Mouse (Mus musculus) liver, embryonic 13.5 days (tissue): ENCODE results near the gene Tmpo. TPM values are rescaled to one million over a fixed set of nuclear protein-coding genes. Genes with fewer than 3 reads are reported as not detected.
A peak's percentile ranks its signal among the peaks of the same experiment; 100 is the strongest.

Source experiments
- ATAC-seq: fragments of 200-750 bp; cut with Nextera tagmentation; 2 replicates; pipeline ENCODE4 v1.8.0; 2017; ENCODE audit warnings: low read depth, mild to moderate bottlenecking, moderate number of reproducible peaks, moderate library complexity
- DNase-seq: peaks from one replicate; pipeline ENCODE4 v3.0.0; 2022
- H3K27ac ChIP-seq: fragments of 300-500 bp; sonication (generic); 2 replicates; pipeline ENCODE4 v1.5.1; 2015; ENCODE audit warnings: moderate library complexity, mild to moderate bottlenecking, inconsistent platforms
- H3K27me3 ChIP-seq: fragments of 300-500 bp; sonication (generic); 2 replicates; pipeline ENCODE4 v1.6.1; 2015; ENCODE audit warnings: mild to moderate bottlenecking, inconsistent platforms
- H3K36me3 ChIP-seq: fragments of 300-500 bp; sonication (generic); 2 replicates; pipeline ENCODE4 v1.6.1; 2015; ENCODE audit warnings: mild to moderate bottlenecking, inconsistent platforms
- H3K4me1 ChIP-seq: fragments of 300-500 bp; sonication (generic); replicated peaks from 2 replicates; pipeline ENCODE4 v1.6.1; 2015; ENCODE audit warnings: inconsistent platforms
- H3K4me2 ChIP-seq: fragments of 300-500 bp; sonication (generic); 2 replicates; pipeline ENCODE4 v1.6.1; 2015; ENCODE audit warnings: inconsistent platforms, mild to moderate bottlenecking, moderate library complexity
- H3K4me3 ChIP-seq: fragments of 300-500 bp; sonication (generic); replicated peaks from 2 replicates; pipeline ENCODE4 v1.5.1; 2015; ENCODE audit warnings: mild to moderate bottlenecking, inconsistent platforms
- H3K9ac ChIP-seq: fragments of 300-500 bp; sonication (generic); 2 replicates; pipeline ENCODE4 v1.6.1; 2015; ENCODE audit warnings: mild to moderate bottlenecking, inconsistent platforms
- H3K9me3 ChIP-seq: fragments of 300-500 bp; sonication (generic); replicated peaks from 2 replicates; pipeline ENCODE4 v1.6.1; 2016; ENCODE audit warnings: inconsistent platforms
- WGBS: fragments of 180-500 bp; shearing (Covaris S2); methylation state at CpG from one replicate; pipeline ENCODE4 v1.1.7; 2015; ENCODE audit not compliant: insufficient replicate concordance; 5-methylcytosine and 5-hydroxymethylcytosine counted together
- polyA plus RNA-seq: library from polyadenylated mRNA; unstranded; fragments of >200 nt; fragmentation: Nextera tagmentation; extraction: Ambion mirVana; gene quantifications from 2 replicates; pipeline ENCODE4 v1.2.1, GENCODE M21; 2015

Tmpo gene
- polyA plus RNA-seq, 1 experiment from 2014 or later = 131 TPM

GRCm38 (mm10) chr10:91170143-91170941 lies 10.8 kb downstream of the Tmpo start:
- Histone ChIP-seq H3K27me3 (no peaks in the 10 kb centered on the region), H3K36me3 (peaks cover 35% of the 10 kb centered on the region), H3K4me2 (peak overlapping the region; percentile 83), H3K4me1 (peaks cover 56% of the 10 kb centered on the region), H3K27ac (peak overlapping the region; percentile 98), H3K9ac (peak overlapping the region; percentile 100), H3K4me3 (peak overlapping the region; percentile 97), H3K9me3 (no peaks in the 10 kb centered on the region)
- DNase-seq (peak; percentile 79), ATAC-seq (peak; percentile 13)
- under 1% methylated on average over 50 of the region's 50 CpGs for WGBS

- H3K27ac ChIP-seq = peak overlapping the region; percentile 98
- 10% methylated on average over 17 of the region's 17 CpGs for WGBS
- DNase-seq (no peak), ATAC-seq (no peak)
- peak overlapping the region; percentile 100 for H3K9ac ChIP-seq
- H3K9me3 ChIP-seq = no peaks in the 10 kb centered on the region
- peak overlapping the region; percentile 97 for H3K4me3 ChIP-seq
- peak overlapping the region; percentile 83 for H3K4me2 ChIP-seq
- H3K4me1 ChIP-seq = peaks cover 61% of the 10 kb centered on the region
- H3K36me3 ChIP-seq = peaks cover 42% of the 10 kb centered on the region
- no peaks in the 10 kb centered on the region for H3K27me3 ChIP-seq
Measured at GRCm38 (mm10) chr10:91169414-91170065, 11.6 kb downstream of the Tmpo start.

GRCm38 (mm10) chr10:91167352-91167751 lies 13.8 kb downstream of the Tmpo start:
- peaks cover 61% of the 10 kb centered on the region for H3K36me3 ChIP-seq
- 72% methylated on average over 7 of the region's 7 CpGs for WGBS

GRCm38 (mm10) chr10:91166890-91167289 lies 14.2 kb downstream of the Tmpo start:
- Histone ChIP-seq H3K4me2 (peak overlapping the region; percentile 83), H3K4me3 (peak overlapping the region; percentile 97), H3K27me3 (no peaks in the 10 kb centered on the region), H3K9me3 (no peaks in the 10 kb centered on the region), H3K36me3 (peaks cover 66% of the 10 kb centered on the region), H3K27ac (no peak overlapping the region), H3K4me1 (peaks cover 66% of the 10 kb centered on the region), H3K9ac (peak overlapping the region; percentile 100)
- no peak for ATAC-seq
- WGBS = 53% methylated on average over 5 of the region's 5 CpGs
- DNase-seq = peak; percentile 51

More at GRCm38 (mm10) chr10:91167352-91167751, 13.8 kb downstream of the Tmpo start:
- Histone ChIP-seq H3K9me3 (no peaks in the 10 kb centered on the region), H3K27me3 (no peaks in the 10 kb centered on the region), H3K27ac (no peak overlapping the region), H3K9ac (peak overlapping the region; percentile 100), H3K4me2 (peak overlapping the region; percentile 83), H3K4me3 (peak overlapping the region; percentile 97), H3K4me1 (peaks cover 67% of the 10 kb centered on the region)
- ATAC-seq = no peak
- DNase-seq = no peak

GRCm38 (mm10) chr10:91165850-91166249 lies 15.3 kb downstream of the Tmpo start:
- no peak for ATAC-seq
- H3K9me3 ChIP-seq = no peaks in the 10 kb centered on the region
- no peak overlapping the region; the same call in 1 of the 2 replicates for H3K27ac ChIP-seq
- H3K9ac ChIP-seq = no peak overlapping the region
- 0 out of 2 replicates have a peak overlapping the region, but pooled peaks have one; percentile 2 for H3K4me2 ChIP-seq
- no peaks in the 10 kb centered on the region for H3K27me3 ChIP-seq
- no peak overlapping the region for H3K4me3 ChIP-seq
- peaks cover 76% of the 10 kb centered on the region for H3K36me3 ChIP-seq
- no peak for DNase-seq
- peaks cover 67% of the 10 kb centered on the region for H3K4me1 ChIP-seq

GRCm38 (mm10) chr10:91164491-91164890 lies 16.6 kb downstream of the Tmpo start:
- no peak overlapping the region for H3K9ac ChIP-seq
- H3K27me3 ChIP-seq = no peaks in the 10 kb centered on the region
- H3K27ac ChIP-seq = no peak overlapping the region; the same call in 1 of the 2 replicates
- H3K9me3 ChIP-seq = no peaks in the 10 kb centered on the region
- no peak for ATAC-seq
- no peak for DNase-seq
- H3K4me3 ChIP-seq = no peak overlapping the region
- H3K36me3 ChIP-seq = peaks cover 89% of the 10 kb centered on the region
- WGBS = 89% methylated on average over 3 of the region's 3 CpGs
- H3K4me1 ChIP-seq = peaks cover 67% of the 10 kb centered on the region
- no peak overlapping the region for H3K4me2 ChIP-seq

- Histone ChIP-seq H3K4me3 (no peak overlapping the region), H3K4me2 (no peak overlapping the region), H3K9me3 (no peaks in the 10 kb centered on the region), H3K4me1 (peaks cover 50% of the 10 kb centered on the region), H3K27ac (peak overlapping the region; percentile 24; the same call in 1 of the 2 replicates), H3K36me3 (peaks cover 93% of the 10 kb centered on the region), H3K9ac (no peak overlapping the region), H3K27me3 (no peaks in the 10 kb centered on the region)
- 81% methylated on average over 15 of the region's 15 CpGs for WGBS
- DNase-seq = no peak
- ATAC-seq = no peak
Measured at GRCm38 (mm10) chr10:91162511-91163163, 18.5 kb downstream of the Tmpo start.

- no peak overlapping the region for H3K4me2 ChIP-seq
- peaks cover 44% of the 10 kb centered on the region for H3K4me1 ChIP-seq
- peaks cover 93% of the 10 kb centered on the region for H3K36me3 ChIP-seq
- peak; percentile 29; the same call in 1 of the 2 replicates for ATAC-seq
- H3K9ac ChIP-seq = no peak overlapping the region
- DNase-seq = no peak
- H3K27me3 ChIP-seq = no peaks in the 10 kb centered on the region
- WGBS = 41% methylated on average over 11 of the region's 11 CpGs
- no peak overlapping the region for H3K27ac ChIP-seq
- no peaks in the 10 kb centered on the region for H3K9me3 ChIP-seq
- no peak overlapping the region for H3K4me3 ChIP-seq
Measured at GRCm38 (mm10) chr10:91162077-91162476, 19.0 kb downstream of the Tmpo start.

- no peaks in the 10 kb centered on the region for H3K9me3 ChIP-seq
- DNase-seq (no peak), ATAC-seq (no peak)
- no peak overlapping the region for H3K27ac ChIP-seq
- no peaks in the 10 kb centered on the region for H3K27me3 ChIP-seq
- no peak overlapping the region for H3K9ac ChIP-seq
- no peak overlapping the region for H3K4me3 ChIP-seq
- peaks cover 95% of the 10 kb centered on the region for H3K36me3 ChIP-seq
- no peak overlapping the region for H3K4me2 ChIP-seq
- WGBS = 91% methylated on average over 5 of the region's 5 CpGs
- H3K4me1 ChIP-seq = peaks cover 36% of the 10 kb centered on the region
Measured at GRCm38 (mm10) chr10:91161006-91161405, 20.1 kb downstream of the Tmpo start.

GRCm38 (mm10) chr10:91158442-91158841 lies 22.7 kb downstream of the Tmpo start:
- no peak overlapping the region for H3K9ac ChIP-seq
- H3K27ac ChIP-seq = no peak overlapping the region
- no peak overlapping the region for H3K4me3 ChIP-seq
- ATAC-seq = no peak
- no peak for DNase-seq
- no peak overlapping the region for H3K4me2 ChIP-seq
- H3K9me3 ChIP-seq = no peaks in the 10 kb centered on the region
- no peaks in the 10 kb centered on the region for H3K27me3 ChIP-seq
- peaks cover 18% of the 10 kb centered on the region for H3K4me1 ChIP-seq
- WGBS = 88% methylated on average over 8 of the region's 8 CpGs
- peaks cover 99% of the 10 kb centered on the region for H3K36me3 ChIP-seq

- H3K36me3 ChIP-seq = peaks cover 97% of the 10 kb centered on the region
- H3K9me3 ChIP-seq = no peaks in the 10 kb centered on the region
- no peak overlapping the region for H3K9ac ChIP-seq
- DNase-seq (no peak), ATAC-seq (no peak; the same call in 1 of the 2 replicates)
- H3K4me2 ChIP-seq = no peak overlapping the region
- H3K4me1 ChIP-seq = peaks cover 3% of the 10 kb centered on the region; the same call in 1 of the 2 replicates
- no peak overlapping the region for H3K27ac ChIP-seq
- H3K27me3 ChIP-seq = no peaks in the 10 kb centered on the region
- no peak overlapping the region for H3K4me3 ChIP-seq
- 81% methylated on average over 6 of the region's 6 CpGs for WGBS
Measured at GRCm38 (mm10) chr10:91156338-91156737, 24.8 kb downstream of the Tmpo start.
